ENCODE assay signal across 8 mouse cellular contexts in the genomic region with DNA sequence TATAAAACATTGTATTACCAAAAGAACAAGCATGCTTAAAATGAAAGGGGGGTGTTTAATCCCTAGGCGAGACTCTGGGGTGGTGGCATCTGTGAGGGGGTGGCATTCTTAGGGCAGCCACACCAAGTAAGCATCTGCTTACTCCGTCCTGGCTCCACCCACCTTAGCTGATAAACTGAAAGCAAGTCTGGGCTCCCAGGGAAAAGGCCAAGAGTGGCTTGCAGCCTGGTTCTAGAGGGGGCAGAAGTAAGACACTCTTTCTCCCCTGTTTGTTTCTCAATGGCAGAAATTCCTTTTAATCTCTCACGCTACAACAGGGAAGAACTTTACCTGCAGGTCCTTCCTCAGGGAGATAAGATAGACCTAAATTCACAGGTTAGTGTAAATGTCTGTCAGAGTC. TPM values are rescaled to one million over a fixed set of nuclear protein-coding genes. Genes with fewer than 3 reads are reported as not detected.
DNase-seq lines count a peak whose midpoint lies in the region; ATAC-seq lines count a peak whose summit lies in the region.

No protein-coding gene starts in this region.

- ATAC-seq in hematopoietic stem cell, adult 5-6 weeks (replicated peaks in 1 of 2; ENCODE audit: insufficient read depth in 1 of 2, low FRiP score in 2 of 2, low TSS enrichment in 1 of 2, low read depth in 1 of 2, poor library complexity in 2 of 2, severe bottlenecking in 2 of 2): peak; percentile 79 to 81
- no peak for ATAC-seq in monocyte, adult 5-6 weeks (replicated peaks; ENCODE audit: insufficient number of reproducible peaks, low FRiP score, low TSS enrichment, poor library complexity, severe bottlenecking)

- peak; percentile 26 for DNase-seq in kidney, adult 9 months
- no peak for DNase-seq in kidney, adult 8-10 months
- DNase-seq in CD4-positive, CD25-positive, alpha-beta regulatory T cell, adult 2 months (ENCODE audit: low read depth, low spot score): peak; percentile 49
- DNase-seq in adrenal gland, postnatal 36 days: peak; percentile 41 to 53
- no peak for DNase-seq in right cerebral cortex, postnatal 14 days
- DNase-seq in natural killer cell, adult 2 months (ENCODE audit: low spot score in 2 of 2): no peak

RNA-seq across cellular contexts. Expression of a gene that starts 38.9 kb away (rescaled TPM):
- total RNA-seq in adrenal gland, postnatal 36 days (2021): 100 to 1,000 TPM; 127 to 137 TPM
- total RNA-seq in hematopoietic stem cell, adult 5-6 weeks (2017): 40.1 and 67.9 TPM in 2 replicates
- total RNA-seq in monocyte, adult 5-6 weeks (2017): 32.2 to 90.4 TPM (median 44.0 TPM) in 3 replicates

Comparison
In these comparisons a context has a peak if more than half of its experiments do, and no peak if none do; other contexts are left out.
1. DNase-seq: peak in kidney, adult 9 months (single experiment), CD4-positive, CD25-positive, alpha-beta regulatory T cell, adult 2 months (single experiment) and adrenal gland, postnatal 36 days (2 of 2); none in kidney, adult 8-10 months (0 of 2), right cerebral cortex, postnatal 14 days (single experiment) and natural killer cell, adult 2 months (0 of 2).